Mouse (Mus musculus) myocyte (in vitro differentiated cells): Measurements from ENCODE around the gene Snrk. TPM values are rescaled to one million over a fixed set of nuclear protein-coding genes. Genes with fewer than 3 reads are reported as not detected.
A peak's percentile ranks its signal among the peaks of the same experiment; 100 is the strongest.

Experiments
- H3K27me3 ChIP-seq: one replicate; pipeline ENCODE4 v1.6.1; 2011; ENCODE audit not compliant: control insufficient read depth, insufficient read depth, insufficient read length
- H3K36me3 ChIP-seq: one replicate; pipeline ENCODE4 v1.6.1; 2011; ENCODE audit not compliant: control insufficient read depth, insufficient read depth
- H3K4me2 ChIP-seq: one replicate; pipeline ENCODE4 v1.6.1; 2011; ENCODE audit warnings: low read depth, control low read depth
- H3K4me3 ChIP-seq: one replicate; pipeline ENCODE4 v1.5.1; 2011; ENCODE audit warnings: mild to moderate bottlenecking, control low read depth, moderate library complexity
- H3K79me2 ChIP-seq: one replicate; pipeline ENCODE4 v1.6.1; 2011; ENCODE audit not compliant: control insufficient read depth, insufficient read depth
- H3ac ChIP-seq: one replicate; pipeline ENCODE4 v1.6.1; 2011; ENCODE audit not compliant: control insufficient read depth, insufficient read length
- CEBPB ChIP-seq: IDR thresholded peaks from 2 replicates; pipeline ENCODE4 v1.6.1; 2011; ENCODE audit warnings: mild to moderate bottlenecking, moderate library complexity; ENCODE audit not compliant: poor library complexity, insufficient read depth, severe bottlenecking
- E2F4 ChIP-seq: IDR thresholded peaks from one replicate; pipeline ENCODE4 v1.6.1; 2011; ENCODE audit warnings: mild to moderate bottlenecking, control low read depth, moderate library complexity; ENCODE audit not compliant: insufficient read depth
- MAX ChIP-seq: IDR thresholded peaks from one replicate; pipeline ENCODE4 v1.6.1; 2011; ENCODE audit warnings: low read depth, mild to moderate bottlenecking, control low read depth
- MYOD1 ChIP-seq, 3 experiments: IDR thresholded peaks; one replicate each; pipeline ENCODE4 v1.6.1; 2011; ENCODE audit warnings: control low read depth in 2 of 3, low read depth in 2 of 3, mild to moderate bottlenecking in 2 of 3, moderate library complexity in 1 of 3; ENCODE audit not compliant: insufficient read length in 2 of 3, control insufficient read depth in 1 of 3
- MYOG ChIP-seq, 3 experiments: IDR thresholded peaks; one replicate each; pipeline ENCODE4 v1.6.1; 2011; ENCODE audit warnings: control low read depth in 2 of 3, low read depth in 2 of 3, mild to moderate bottlenecking in 2 of 3; ENCODE audit not compliant: insufficient read length in 2 of 3, control insufficient read depth in 1 of 3, insufficient read depth in 1 of 3
- POLR2A ChIP-seq: IDR thresholded peaks from one replicate; pipeline ENCODE4 v1.6.1; 2011; ENCODE audit warnings: low read depth, mild to moderate bottlenecking, control low read depth, moderate library complexity; ENCODE audit not compliant: insufficient read length
- POLR2AphosphoS2 ChIP-seq: IDR thresholded peaks from one replicate; pipeline ENCODE4 v1.6.1; 2011; ENCODE audit warnings: low read depth, control low read depth; ENCODE audit not compliant: insufficient read length
- REST ChIP-seq: IDR thresholded peaks from one replicate; pipeline ENCODE4 v1.6.1; 2011; ENCODE audit warnings: mild to moderate bottlenecking, control low read depth, moderate library complexity; ENCODE audit not compliant: insufficient read depth, insufficient read length
- SRF ChIP-seq: IDR thresholded peaks from one replicate; pipeline ENCODE4 v1.6.1; 2011; ENCODE audit warnings: low read depth; ENCODE audit not compliant: control insufficient read depth, insufficient read length
- TCF12 ChIP-seq: IDR thresholded peaks from one replicate; pipeline ENCODE4 v1.6.1; 2011; ENCODE audit warnings: mild to moderate bottlenecking, control low read depth; ENCODE audit not compliant: poor library complexity, insufficient read depth, severe bottlenecking
- TCF3 ChIP-seq: IDR thresholded peaks from one replicate; pipeline ENCODE4 v1.6.1; 2011; ENCODE audit warnings: low read depth, control low read depth; ENCODE audit not compliant: insufficient read length
- USF1 ChIP-seq: IDR thresholded peaks from one replicate; pipeline ENCODE4 v1.6.1; 2011; ENCODE audit warnings: low read depth, mild to moderate bottlenecking, control low read depth, moderate library complexity
- polyA plus RNA-seq: library from polyadenylated mRNA; unstranded; fragments of >200 nt; fragmentation: generic; extraction: Trizol; gene quantifications from one replicate; pipeline ENCODE4 v1.2.1, GENCODE M21; 2012; ENCODE audit warnings: missing spikeins

Snrk gene
- polyA plus RNA-seq, 1 experiment = 9.9 TPM

GRCm38 (mm10) chr9:122204508-122204907 lies 87.4 kb downstream of the Snrk start:
- Histone ChIP-seq H3K4me3 (no peak overlapping the region), H3ac (no peak overlapping the region), H3K4me2 (no peak overlapping the region), H3K36me3 (peaks cover 4% of the 10 kb centered on the region), H3K79me2 (no peaks in the 10 kb centered on the region), H3K27me3 (no peaks in the 10 kb centered on the region)
- no peak for TF ChIP-seq REST
- TF ChIP-seq TCF12 = no peak
- no peak for TF ChIP-seq USF1

GRCm38 (mm10) chr9:122205543-122206200 lies 88.6 kb downstream of the Snrk start:
- no peaks in the 10 kb centered on the region for H3K27me3 ChIP-seq
- H3K79me2 ChIP-seq = no peaks in the 10 kb centered on the region
- H3ac ChIP-seq = no peak overlapping the region
- H3K4me2 ChIP-seq = no peak overlapping the region
- TF ChIP-seq TCF3 = no peak
- no peak for TF ChIP-seq MAX
- TF ChIP-seq USF1 = no peak
- no peak for TF ChIP-seq MYOG (IDR thresholded peaks at IDR 0.05; ENCODE audit: control insufficient read depth in 1 of 3, insufficient read depth in 1 of 3, insufficient read length in 2 of 3, low read depth in 2 of 3)
- TF ChIP-seq REST = no peak
- TF ChIP-seq MYOD1 (IDR thresholded peaks at IDR 0.05; ENCODE audit: control insufficient read depth in 1 of 3, insufficient read length in 2 of 3, low read depth in 2 of 3) = no peak
- TF ChIP-seq SRF = no peak
- no peak for TF ChIP-seq CEBPB
- TF ChIP-seq TCF12 = no peak
- TF ChIP-seq POLR2A = no peak
- TF ChIP-seq POLR2AphosphoS2 = no peak
- TF ChIP-seq E2F4 = no peak
- H3K4me3 ChIP-seq = no peak overlapping the region
- peaks cover 4% of the 10 kb centered on the region for H3K36me3 ChIP-seq

- no peak for TF ChIP-seq MYOD1 (IDR thresholded peaks at IDR 0.05; ENCODE audit: control insufficient read depth in 1 of 3, insufficient read length in 2 of 3, low read depth in 2 of 3)
- TF ChIP-seq CEBPB = no peak
- no peak for TF ChIP-seq MAX
- no peak for TF ChIP-seq SRF
- TF ChIP-seq REST = no peak
- TF ChIP-seq TCF3 = no peak
- no peak for TF ChIP-seq E2F4
- TF ChIP-seq POLR2A = no peak
- TF ChIP-seq TCF12 = no peak
- TF ChIP-seq MYOG (IDR thresholded peaks at IDR 0.05; ENCODE audit: control insufficient read depth in 1 of 3, insufficient read depth in 1 of 3, insufficient read length in 2 of 3, low read depth in 2 of 3) = no peak
- TF ChIP-seq USF1 = no peak
- no peak for TF ChIP-seq POLR2AphosphoS2
- Histone ChIP-seq H3K4me3 (no peak overlapping the region), H3ac (no peak overlapping the region), H3K27me3 (no peaks in the 10 kb centered on the region), H3K79me2 (no peaks in the 10 kb centered on the region), H3K4me2 (no peak overlapping the region), H3K36me3 (no peaks in the 10 kb centered on the region)
Observed at GRCm38 (mm10) chr9:122208311-122208710, 91.2 kb downstream of the Snrk start.

GRCm38 (mm10) chr9:122215118-122215517 lies 98.1 kb downstream of the Snrk start:
- Histone ChIP-seq H3K36me3 (no peaks in the 10 kb centered on the region), H3K79me2 (no peaks in the 10 kb centered on the region), H3K27me3 (no peaks in the 10 kb centered on the region), H3ac (no peak overlapping the region), H3K4me2 (no peak overlapping the region), H3K4me3 (no peak overlapping the region)
- no peak for TF ChIP-seq CEBPB
- TF ChIP-seq MYOG (IDR thresholded peaks at IDR 0.05; ENCODE audit: control insufficient read depth in 1 of 3, insufficient read depth in 1 of 3, insufficient read length in 2 of 3, low read depth in 2 of 3) = peak in 1 of 3 experiments; percentile 71
- TF ChIP-seq MYOD1 (IDR thresholded peaks at IDR 0.05; ENCODE audit: control insufficient read depth in 1 of 3, insufficient read length in 2 of 3, low read depth in 2 of 3) = peak; percentile 21 to 54 (median 28)

- Histone ChIP-seq H3K4me2 (peak overlapping the region; percentile 27), H3K79me2 (no peaks in the 10 kb centered on the region), H3K27me3 (no peaks in the 10 kb centered on the region), H3K4me3 (no peak overlapping the region), H3K36me3 (no peaks in the 10 kb centered on the region), H3ac (no peak overlapping the region)
- TF ChIP-seq MAX (no peak), MYOD1 (IDR thresholded peaks at IDR 0.05; ENCODE audit: control insufficient read depth in 1 of 3, insufficient read length in 2 of 3, low read depth in 2 of 3) (peak; percentile 63 to 69 (median 67))
Observed at GRCm38 (mm10) chr9:122216945-122217529, 100.0 kb downstream of the Snrk start.

Other genes with a start within 250 kb of the Snrk start
- gene Ackr2, start 218.9 kb upstream of the Snrk start, polyA plus RNA-seq = 0.01 TPM
- gene Cyp8b1, start 201.0 kb upstream of the Snrk start, polyA plus RNA-seq = not detected
- gene Fam198a, start 166.3 kb upstream of the Snrk start, polyA plus RNA-seq = 0.02 TPM
- 2.2 TPM for gene Pomgnt2, start 120.2 kb upstream of the Snrk start, polyA plus RNA-seq
- gene Ano10, start 177.2 kb downstream of the Snrk start, polyA plus RNA-seq = 68.7 TPM
- gene Abhd5, start 234.3 kb downstream of the Snrk start, polyA plus RNA-seq = 24.8 TPM